Mouse (Mus musculus) left cerebral cortex, adult 11 months (tissue): Measurements from ENCODE around the gene Fbrsl1.

ENCODE experiments used
- DNase-seq: peaks from one replicate; pipeline ENCODE4 v3.0.0; 2022; ENCODE audit warnings: low spot score

The Fbrsl1 gene

DNA sequence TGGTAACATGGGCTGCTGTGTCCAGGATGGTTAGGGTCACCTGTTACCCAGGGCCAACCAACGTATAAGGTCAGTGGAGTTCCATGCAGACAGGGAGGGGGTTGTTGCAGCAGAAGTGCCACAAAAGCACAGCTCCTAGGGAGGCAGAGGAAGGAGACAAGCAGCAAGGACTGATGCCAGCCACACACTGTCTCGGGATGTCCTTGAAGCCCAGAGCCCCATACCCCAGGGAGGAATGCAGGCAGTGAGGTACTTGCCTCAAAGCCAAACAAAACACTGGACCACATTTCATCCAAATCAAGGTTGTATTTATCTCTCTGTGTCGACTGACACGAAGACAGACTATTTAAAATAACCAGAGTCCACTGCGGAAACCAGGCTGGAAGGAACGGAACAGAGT, 86.8 kb downstream of the Fbrsl1 start:
- DNase-seq: no peak

DNA sequence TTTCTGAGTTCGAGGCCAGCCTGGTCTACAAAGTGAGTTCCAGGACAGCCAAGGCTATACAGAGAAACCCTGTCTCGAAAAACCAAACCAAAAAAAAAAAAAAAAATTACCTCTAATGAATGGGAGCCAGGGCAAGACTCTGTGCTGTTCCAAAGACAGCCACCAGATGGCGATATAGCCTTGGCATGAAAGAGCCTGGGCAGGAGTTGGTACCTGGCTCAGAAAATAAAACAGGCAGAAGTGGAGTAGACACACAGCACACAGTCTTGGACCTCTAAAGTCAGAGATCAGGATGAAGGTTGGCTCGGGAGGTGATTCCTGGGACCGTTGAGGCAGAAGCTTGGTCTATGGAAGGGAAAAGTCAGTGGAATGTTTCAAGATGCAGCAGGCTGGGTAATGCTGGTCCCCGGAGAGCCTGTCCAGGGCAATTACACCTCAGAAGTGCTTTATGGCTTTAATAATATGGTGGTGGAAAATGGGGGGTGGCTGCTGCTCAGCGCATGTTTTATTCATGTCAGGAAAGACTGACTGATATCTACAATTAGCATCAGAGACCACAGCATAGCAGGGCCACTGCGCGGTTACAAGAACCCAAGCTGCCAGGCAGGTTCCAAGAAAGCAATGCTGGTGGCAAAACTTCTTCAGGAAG, 90.6 kb downstream of the Fbrsl1 start:
- DNase-seq: peak; percentile 73

- DNase-seq: no peak
These were observed 93.6 kb downstream of the Fbrsl1 start for GRCm38 (mm10) chr5:110354716-110355115.

DNA sequence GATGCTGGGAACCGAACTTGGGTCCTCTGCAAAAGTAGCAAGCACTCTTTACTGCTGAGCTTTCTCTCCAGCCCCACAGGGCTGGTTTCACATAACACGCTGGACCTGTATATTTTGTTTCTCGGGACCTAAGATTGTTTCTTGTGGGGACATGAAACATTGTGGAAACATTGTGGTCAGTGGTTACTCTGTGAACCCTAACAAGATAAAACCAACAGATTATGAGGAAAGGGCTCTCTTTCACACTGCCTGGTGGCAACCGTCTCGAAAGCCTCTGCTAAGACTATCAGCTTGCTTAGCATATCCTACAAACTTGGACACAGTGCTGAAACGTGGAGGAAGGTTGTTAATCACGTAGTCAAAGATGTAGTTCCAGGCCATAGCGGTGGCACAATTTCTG, 101.3 kb downstream of the Fbrsl1 start:
- DNase-seq: no peak

- no peak for DNase-seq
These were observed 102.8 kb downstream of the Fbrsl1 start for GRCm38 (mm10) chr5:110345553-110345952.

DNA sequence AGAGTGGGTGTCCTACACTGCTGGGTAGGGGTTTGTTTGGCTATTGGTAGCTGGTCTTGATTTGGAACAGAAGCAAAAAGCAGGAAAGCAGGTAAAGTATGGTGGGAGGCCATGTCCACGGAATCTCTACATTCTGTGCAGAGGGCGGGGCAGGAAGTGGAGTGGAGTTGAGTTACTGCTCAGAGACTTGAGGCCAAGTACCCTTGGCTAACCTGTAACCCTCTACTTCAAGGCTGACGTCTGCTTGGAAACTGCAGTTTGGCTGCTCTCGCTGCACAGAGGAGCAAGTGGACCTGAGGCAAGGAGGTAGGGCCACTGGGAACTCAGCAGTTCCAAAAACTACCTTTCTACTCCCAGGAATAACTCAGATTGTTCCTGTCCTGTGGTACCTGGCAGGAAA, 103.8 kb downstream of the Fbrsl1 start, which contains the start of gene Lrcol1:
Gene Lrcol1 (plus strand): TSS at position 207 of the 400 bp plus-strand sequence.
- no peak for DNase-seq

GRCm38 (mm10) chr5:110342648-110343284, 105.5 kb downstream of the Fbrsl1 start, which contains the start of gene P2rx2:
Gene P2rx2, minus strand, starts transcription at chr5:110343212.
- no peak for DNase-seq

DNA sequence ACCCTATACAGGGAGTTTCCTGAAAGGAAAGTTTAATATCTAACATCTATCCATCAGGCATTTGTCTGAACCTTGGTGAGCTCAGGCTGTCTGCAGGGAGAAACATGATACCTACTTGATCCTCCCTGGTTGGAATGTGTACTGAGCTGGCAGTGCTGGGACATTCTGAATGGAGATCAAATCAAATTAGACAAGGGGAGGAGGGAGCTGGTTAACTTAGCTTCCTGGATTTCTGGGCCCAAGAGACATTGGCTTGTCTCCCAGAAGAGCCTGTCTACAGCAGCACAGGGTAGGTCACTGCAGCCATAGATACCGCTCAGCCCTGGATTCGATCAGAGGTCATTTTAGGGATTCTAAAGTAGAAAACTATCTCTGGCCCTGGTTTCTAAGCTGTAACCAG, 109.5 kb downstream of the Fbrsl1 start:
- no peak for DNase-seq

GRCm38 (mm10) chr5:110330508-110330907, 117.8 kb downstream of the Fbrsl1 start:
- no peak for DNase-seq

DNA sequence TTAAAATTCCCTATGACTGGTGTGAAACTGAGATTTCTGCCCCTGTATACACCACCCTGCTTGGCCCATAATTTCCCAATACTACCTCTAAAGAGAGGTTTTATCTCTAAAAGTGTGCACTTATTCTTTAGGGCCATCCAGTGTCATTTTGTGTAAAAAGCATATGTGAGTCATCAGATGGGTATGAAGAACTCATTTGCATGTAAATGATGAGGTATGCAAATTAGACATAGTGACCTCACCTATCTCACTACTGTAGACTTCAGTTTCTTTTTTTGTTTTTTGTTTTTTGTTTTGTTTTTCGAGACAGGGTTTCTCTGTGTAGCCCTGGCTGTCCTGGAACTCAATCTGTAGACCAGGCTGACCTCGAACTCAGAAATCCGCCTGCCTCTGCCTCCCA, 135.2 kb downstream of the Fbrsl1 start:
- no peak for DNase-seq
